Mouse (Mus musculus): ENCODE measurements around the gene Ap4m1. TPM values are rescaled to one million over a fixed set of nuclear protein-coding genes. Genes with fewer than 3 reads are reported as not detected.
"Not testable (repeated sequence)": the region's sequence is repeated elsewhere in the genome, so short reads cannot be mapped to it uniquely, and the experiment has no call there.

Ap4m1 gene
- polyA plus RNA-seq, 1 experiment, result 26.5 TPM

DNA sequence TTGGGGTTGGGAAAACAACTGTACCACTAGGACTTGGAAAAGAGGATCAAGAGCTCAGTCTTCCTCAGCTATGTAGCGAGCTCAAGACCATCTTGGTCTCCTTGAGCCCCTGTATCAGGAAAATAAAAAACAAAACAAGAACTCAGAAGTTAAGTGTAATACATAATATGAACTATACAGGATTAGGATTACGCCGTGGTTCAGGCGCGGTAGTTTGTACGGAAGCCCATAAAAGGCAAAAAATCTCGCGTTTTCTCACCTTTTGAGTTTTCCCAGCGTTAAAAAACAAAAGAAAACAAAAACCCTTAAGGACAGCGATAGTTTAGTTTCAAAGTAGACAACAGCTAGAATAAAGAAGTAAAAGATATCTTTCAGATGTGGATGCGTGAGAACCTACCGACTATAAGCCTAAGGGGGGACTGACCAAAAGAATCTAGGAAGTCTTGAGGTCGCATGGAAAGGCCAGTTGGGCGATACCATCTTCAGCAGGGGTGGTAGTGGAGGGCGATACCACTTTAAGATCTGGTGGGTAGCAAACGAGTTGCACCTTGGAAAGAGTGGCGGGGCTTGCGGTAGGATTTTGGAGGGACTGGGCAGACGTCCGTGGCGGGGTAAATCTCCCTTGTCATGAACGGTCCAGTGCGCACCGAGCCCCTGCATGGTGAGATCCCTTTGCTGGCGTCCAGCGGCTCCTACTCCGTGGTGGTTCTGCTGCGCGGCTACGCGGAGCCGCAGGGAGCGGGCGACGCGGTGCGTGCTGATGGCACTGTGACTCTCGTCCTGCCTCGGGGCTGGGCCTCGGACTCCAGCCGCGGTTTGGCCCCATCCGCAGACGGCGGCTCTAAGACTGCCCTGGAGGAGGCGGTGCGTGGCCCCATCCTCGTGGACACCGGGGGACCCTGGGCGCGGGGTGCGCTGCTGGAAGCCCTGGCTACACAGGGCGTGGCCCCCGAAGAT lies 22.2 kb downstream of the Ap4m1 start, which contains the start of gene Mblac1:
TSS of gene Mblac1 (plus strand) at position 544 of the 957 bp plus-strand sequence.
- TF ChIP-seq POLR2A (IDR thresholded peaks at IDR 0.05; ENCODE audit: low read depth, low read length) (peak; percentile 81), CTCF (IDR thresholded peaks at IDR 0.05; ENCODE audit: borderline replicate concordance, insufficient read depth, low read length) (no peak)
- Histone ChIP-seq H3K4me3 (ENCODE audit: insufficient read depth, low read length) (peak within 1 kb of the TSS; percentile 49), H3K27ac (ENCODE audit: insufficient read depth, low read length) (peak within 1 kb of the TSS; percentile 6), H3K4me1 (ENCODE audit: control insufficient read depth, insufficient read depth, low read length) (no peaks in the 10 kb centered on the region)

DNA sequence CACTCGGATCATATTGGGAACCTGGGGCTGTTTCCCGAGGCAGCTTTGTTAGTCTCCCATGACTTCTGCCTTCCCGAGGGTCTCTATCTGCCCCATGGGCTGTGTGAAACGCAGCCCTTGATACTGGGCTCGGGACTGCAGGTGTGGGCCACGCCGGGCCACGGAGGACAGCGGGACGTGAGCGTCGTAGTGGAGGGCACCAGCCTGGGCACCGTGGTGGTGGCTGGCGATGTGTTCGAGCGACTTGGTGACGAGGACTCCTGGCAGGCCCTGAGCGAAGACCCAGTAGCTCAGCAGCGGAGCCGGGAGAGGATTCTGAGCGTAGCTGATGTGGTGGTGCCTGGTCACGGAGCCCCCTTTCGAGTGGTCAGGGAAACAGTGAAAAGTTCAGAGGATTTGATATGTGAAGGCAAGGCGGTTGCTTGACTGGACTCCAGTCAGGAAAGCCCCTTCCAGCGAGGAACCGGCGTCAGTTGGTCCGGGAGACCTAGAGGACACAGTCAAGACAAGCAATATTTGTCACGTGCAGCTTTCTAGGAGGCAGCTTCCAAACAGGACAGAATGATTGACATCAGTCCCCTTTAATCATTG lies 23.0 kb downstream of the Ap4m1 start:
- Histone ChIP-seq H3K4me3 (ENCODE audit: insufficient read depth, low read length) (peak overlapping the region; percentile 49), H3K4me1 (ENCODE audit: control insufficient read depth, insufficient read depth, low read length) (no peaks in the 10 kb centered on the region), H3K27ac (ENCODE audit: insufficient read depth, low read length) (peak overlapping the region; percentile 6; the same call in 1 of the 2 replicates)
- TF ChIP-seq CTCF (IDR thresholded peaks at IDR 0.05; ENCODE audit: borderline replicate concordance, insufficient read depth, low read length) (no peak), POLR2A (IDR thresholded peaks at IDR 0.05; ENCODE audit: low read depth, low read length) (0 out of 2 replicates have a peak, but pooled peaks have one; percentile 41)

DNA sequence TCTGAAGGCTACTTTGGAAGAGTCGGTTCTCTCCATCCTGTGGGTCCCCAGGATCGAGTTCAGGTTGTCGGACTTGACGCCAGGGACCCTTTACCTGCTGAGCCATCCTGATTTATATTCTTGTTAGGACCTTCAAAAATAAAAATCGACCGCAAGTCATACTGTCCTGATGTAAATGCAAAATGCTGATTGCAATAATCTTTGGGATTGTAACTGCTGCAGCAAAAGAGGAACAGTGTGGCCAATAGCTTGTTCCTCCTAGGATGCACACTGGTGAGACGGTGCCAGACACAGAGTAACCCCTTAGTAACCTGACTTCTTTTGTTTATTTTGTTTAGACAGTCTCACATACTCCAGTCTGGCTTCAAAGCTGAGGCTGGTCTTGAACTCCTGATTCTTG lies 23.7 kb downstream of the Ap4m1 start:
- H3K27ac ChIP-seq (ENCODE audit: insufficient read depth, low read length), result no peak overlapping the region
- peak overlapping the region; percentile 49; the same call in 1 of the 2 replicates for H3K4me3 ChIP-seq (ENCODE audit: insufficient read depth, low read length)
- TF ChIP-seq POLR2A (IDR thresholded peaks at IDR 0.05; ENCODE audit: low read depth, low read length) (no peak), CTCF (IDR thresholded peaks at IDR 0.05; ENCODE audit: borderline replicate concordance, insufficient read depth, low read length) (no peak)
- H3K4me1 ChIP-seq (ENCODE audit: control insufficient read depth, insufficient read depth, low read length), result no peaks in the 10 kb centered on the region

DNA sequence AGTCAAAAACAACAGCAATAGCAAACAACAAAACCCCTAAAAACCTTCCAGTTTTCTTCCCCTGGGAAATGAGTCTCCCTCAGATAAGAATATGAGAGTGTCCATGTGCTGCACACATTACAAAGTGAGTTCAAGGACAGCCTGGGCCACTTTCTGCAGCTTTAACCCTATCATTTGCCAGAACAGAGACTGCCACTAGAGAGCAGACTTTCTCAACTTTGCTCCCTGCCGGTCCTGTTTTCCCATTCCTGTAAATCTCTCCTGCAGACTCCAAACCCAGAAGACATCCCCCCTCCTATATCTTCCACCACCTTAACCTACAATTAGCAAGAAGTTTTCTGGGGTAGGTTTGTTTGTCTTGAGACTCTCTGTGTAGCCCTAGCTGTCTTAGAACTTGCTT lies 27.8 kb downstream of the Ap4m1 start:
- Histone ChIP-seq H3K4me3 (ENCODE audit: insufficient read depth, low read length) (no peak overlapping the region), H3K4me1 (ENCODE audit: control insufficient read depth, insufficient read depth, low read length) (no peaks in the 10 kb centered on the region), H3K27ac (ENCODE audit: insufficient read depth, low read length) (no peak overlapping the region)
- TF ChIP-seq CTCF (IDR thresholded peaks at IDR 0.05; ENCODE audit: borderline replicate concordance, insufficient read depth, low read length) (no peak), POLR2A (IDR thresholded peaks at IDR 0.05; ENCODE audit: low read depth, low read length) (no peak)

DNA sequence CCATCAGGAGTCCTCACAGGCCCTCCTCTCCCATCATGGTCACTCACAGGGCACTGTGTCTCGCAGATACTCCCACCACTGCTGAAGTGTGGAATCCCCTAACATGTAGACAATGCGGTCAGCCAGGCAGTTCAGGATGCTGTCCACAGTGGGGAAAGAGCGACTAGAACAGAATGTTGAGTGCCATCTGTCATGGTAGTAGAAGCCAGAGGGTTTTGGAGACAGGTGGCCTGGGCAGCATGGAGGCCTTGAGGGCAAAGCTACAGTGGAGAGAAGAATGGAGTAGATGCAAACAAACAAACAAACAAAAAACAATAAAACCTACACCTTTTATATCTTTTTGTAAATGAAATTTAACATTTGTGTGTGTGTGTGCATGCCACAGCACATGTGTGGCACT lies 30.3 kb downstream of the Ap4m1 start:
- Histone ChIP-seq H3K27ac (ENCODE audit: insufficient read depth, low read length) (no peak overlapping the region), H3K4me3 (ENCODE audit: insufficient read depth, low read length) (no peak overlapping the region), H3K4me1 (ENCODE audit: control insufficient read depth, insufficient read depth, low read length) (no peaks in the 10 kb centered on the region)
- TF ChIP-seq CTCF (IDR thresholded peaks at IDR 0.05; ENCODE audit: borderline replicate concordance, insufficient read depth, low read length), result no peak
- TF ChIP-seq POLR2A (IDR thresholded peaks at IDR 0.05; ENCODE audit: low read depth, low read length), result no peak

DNA sequence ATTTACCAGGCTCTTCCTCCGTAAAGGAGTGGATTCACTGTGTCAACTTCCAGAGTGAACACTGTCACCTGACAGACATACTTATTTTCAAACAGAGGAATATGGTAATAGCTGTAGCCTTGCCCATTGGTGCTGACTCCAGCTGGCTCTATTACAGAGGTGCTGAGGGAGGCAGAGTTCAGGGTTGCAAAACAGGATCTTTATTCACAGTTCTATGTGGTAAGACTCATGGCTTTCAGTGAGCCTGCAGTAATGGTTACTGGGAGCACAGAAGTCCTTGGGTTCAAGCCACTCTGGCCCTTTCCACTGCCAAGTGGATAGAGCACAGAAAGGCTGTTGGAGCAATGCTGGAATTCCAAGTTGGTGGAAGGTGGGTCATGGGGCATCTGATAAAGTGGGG lies 35.5 kb downstream of the Ap4m1 start:
- Histone ChIP-seq H3K4me1 (ENCODE audit: control insufficient read depth, insufficient read depth, low read length) (no peaks in the 10 kb centered on the region), H3K27ac (ENCODE audit: insufficient read depth, low read length) (no peak overlapping the region), H3K4me3 (ENCODE audit: insufficient read depth, low read length) (no peak overlapping the region)
- TF ChIP-seq CTCF (IDR thresholded peaks at IDR 0.05; ENCODE audit: borderline replicate concordance, insufficient read depth, low read length) (no peak), POLR2A (IDR thresholded peaks at IDR 0.05; ENCODE audit: low read depth, low read length) (no peak)

DNA sequence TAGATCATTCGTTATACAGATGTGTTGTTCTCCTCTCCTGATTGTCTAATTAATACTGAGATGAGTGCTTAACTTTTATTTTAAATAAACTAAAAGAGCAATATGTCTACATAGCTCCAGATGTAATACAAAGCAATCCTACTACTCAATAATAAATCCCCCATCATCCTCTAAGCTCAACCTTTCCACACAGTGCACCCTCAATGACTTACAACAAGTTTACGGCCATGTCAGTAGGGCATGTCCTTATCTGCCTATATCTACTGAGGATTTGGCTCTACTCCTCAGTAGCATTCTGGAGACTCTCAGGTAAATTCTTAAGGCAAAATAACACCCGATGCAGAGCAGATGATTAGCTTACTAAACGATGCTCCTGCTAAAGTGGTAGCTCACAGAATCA lies 36.1 kb downstream of the Ap4m1 start:
- no peak overlapping the region for H3K27ac ChIP-seq (ENCODE audit: insufficient read depth, low read length)
- H3K4me3 ChIP-seq (ENCODE audit: insufficient read depth, low read length), result no peak overlapping the region
- H3K4me1 ChIP-seq (ENCODE audit: control insufficient read depth, insufficient read depth, low read length), result no peaks in the 10 kb centered on the region
- TF ChIP-seq POLR2A (IDR thresholded peaks at IDR 0.05; ENCODE audit: low read depth, low read length), result no peak
- TF ChIP-seq CTCF (IDR thresholded peaks at IDR 0.05; ENCODE audit: borderline replicate concordance, insufficient read depth, low read length), result no peak

DNA sequence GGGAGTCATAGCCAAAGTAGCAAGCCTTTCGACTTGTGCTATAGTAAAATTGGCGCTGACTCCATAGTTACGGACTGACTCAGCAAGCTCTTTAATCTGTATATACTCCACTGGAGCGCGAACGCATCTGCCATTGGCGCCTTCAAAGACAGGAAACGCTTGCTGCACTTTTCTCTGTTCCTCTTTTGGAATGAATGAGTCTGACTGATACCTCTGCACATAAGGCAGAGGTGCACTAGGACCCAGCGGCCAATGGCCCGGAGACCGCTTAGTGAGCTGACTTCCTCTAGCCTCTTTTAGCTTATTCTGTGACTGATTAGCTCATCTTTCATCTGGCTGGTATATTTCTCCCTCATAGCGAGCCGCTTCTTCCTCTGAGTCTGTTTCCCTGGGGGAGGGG lies 44.8 kb downstream of the Ap4m1 start:
- H3K4me1 ChIP-seq (ENCODE audit: control insufficient read depth, insufficient read depth, low read length); H3K4me3 ChIP-seq (ENCODE audit: insufficient read depth, low read length); H3K27ac ChIP-seq (ENCODE audit: insufficient read depth, low read length): not testable (repeated sequence)

DNA sequence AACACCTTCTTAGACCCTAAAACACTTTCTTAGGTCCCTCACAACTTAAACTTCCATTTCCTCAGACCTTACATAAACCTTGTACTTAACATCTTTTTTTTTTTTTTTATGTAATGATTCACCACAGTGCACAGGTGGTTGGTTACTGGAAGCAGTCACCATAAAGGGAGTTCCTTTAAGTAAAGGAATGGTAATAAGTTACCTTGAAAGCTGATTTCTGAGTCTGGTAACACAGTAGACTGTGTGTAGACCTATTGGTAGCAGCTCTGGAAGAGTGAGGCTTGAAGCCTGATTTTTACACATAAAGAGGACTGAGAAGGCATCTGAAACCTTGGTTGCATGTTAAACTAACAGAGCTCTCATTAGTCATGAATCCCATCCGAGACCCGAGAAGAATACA lies 48.1 kb downstream of the Ap4m1 start:
- Histone ChIP-seq H3K4me1 (ENCODE audit: control insufficient read depth, insufficient read depth, low read length) (no peaks in the 10 kb centered on the region), H3K27ac (ENCODE audit: insufficient read depth, low read length) (no peak overlapping the region), H3K4me3 (ENCODE audit: insufficient read depth, low read length) (no peak overlapping the region)
- TF ChIP-seq POLR2A (IDR thresholded peaks at IDR 0.05; ENCODE audit: low read depth, low read length), result no peak
- no peak for TF ChIP-seq CTCF (IDR thresholded peaks at IDR 0.05; ENCODE audit: borderline replicate concordance, insufficient read depth, low read length)

DNA sequence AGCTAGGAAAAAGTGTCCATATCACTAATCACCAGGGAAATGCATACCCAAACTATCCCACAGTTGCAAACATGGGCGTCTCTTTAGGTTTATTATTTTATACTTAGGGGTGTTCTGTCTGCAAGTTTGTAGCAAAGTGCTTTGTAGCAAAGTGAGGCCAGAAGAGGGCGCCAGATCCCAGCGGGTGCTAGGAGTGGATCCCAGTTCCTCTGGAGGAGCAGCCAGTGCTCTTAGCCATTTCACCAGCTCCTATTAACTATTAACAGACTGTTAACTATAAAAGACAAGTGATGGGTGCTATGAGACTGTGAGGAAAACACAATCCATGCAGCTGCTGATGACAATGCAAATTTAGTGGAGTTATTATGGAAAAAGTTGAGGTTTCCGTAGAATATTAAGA lies 50.3 kb downstream of the Ap4m1 start:
- H3K4me1 ChIP-seq (ENCODE audit: control insufficient read depth, insufficient read depth, low read length), result no peaks in the 10 kb centered on the region
- H3K4me3 ChIP-seq (ENCODE audit: insufficient read depth, low read length), result no peak overlapping the region
- TF ChIP-seq CTCF (IDR thresholded peaks at IDR 0.05; ENCODE audit: borderline replicate concordance, insufficient read depth, low read length), result peak; percentile 63; the same call in 1 of the 2 replicates
- TF ChIP-seq POLR2A (IDR thresholded peaks at IDR 0.05; ENCODE audit: low read depth, low read length), result no peak
- H3K27ac ChIP-seq (ENCODE audit: insufficient read depth, low read length), result no peak overlapping the region
